Mouse (Mus musculus): ENCODE results near the gene Aldh3a2.

DNA sequence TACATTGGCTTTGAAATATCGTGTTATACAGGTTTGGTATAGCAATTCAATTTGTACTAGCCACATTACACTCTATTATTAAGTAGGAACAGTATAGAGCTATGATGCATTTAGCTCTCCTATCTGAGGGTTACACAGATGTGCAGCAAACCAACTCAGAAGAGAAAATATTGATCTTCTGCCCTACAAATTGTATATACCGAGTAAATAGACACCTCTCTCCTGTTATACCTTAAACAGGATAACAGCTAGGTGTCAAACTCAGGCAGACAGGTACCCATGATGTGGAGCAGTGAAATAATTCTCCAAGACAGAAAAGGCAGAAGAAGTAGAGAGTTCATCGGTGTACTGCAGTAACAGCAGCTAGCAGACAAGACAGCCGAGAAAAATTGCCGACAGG, 91.5 kb downstream of the Aldh3a2 start:
- TF ChIP-seq CTCF (conservative IDR thresholded peaks at IDR 0.05; ENCODE audit: low read length) = no peak
- no peak for TF ChIP-seq POU5F1 (IDR thresholded peaks at IDR 0.05; ENCODE audit: borderline replicate concordance, low read length)
- TF ChIP-seq NANOG (IDR thresholded peaks at IDR 0.05; ENCODE audit: borderline replicate concordance, low read length) = no peak

All from E14TG2a.4 (cell line).